Mouse (Mus musculus) frontal cortex, postnatal 36 days (tissue): Measurements from ENCODE around the gene Exosc10.

Source experiments
- DNase-seq, 2 experiments: peaks; one replicate each; pipeline ENCODE4 v3.0.0; 2022; ENCODE audit warnings: low spot score in 2 of 2

Exosc10 gene

GRCm38 (mm10) chr4:148558297-148559000 lies at the start of gene Exosc10:
Gene Exosc10 (plus strand): TSS chr4:148558429.
- DNase-seq = peak; percentile 82 to 86

- DNase-seq = no peak
These were observed 48.7 kb upstream of the Exosc10 start for GRCm38 (mm10) chr4:148509450-148510084.

GRCm38 (mm10) chr4:148510691-148511090 lies 47.5 kb upstream of the Exosc10 start:
- no peak for DNase-seq

GRCm38 (mm10) chr4:148511334-148511733 lies 46.9 kb upstream of the Exosc10 start:
- DNase-seq = no peak

GRCm38 (mm10) chr4:148513021-148513559 lies 45.1 kb upstream of the Exosc10 start:
- DNase-seq = peak in 1 of 2 experiments; percentile 43

GRCm38 (mm10) chr4:148515313-148515712 lies 42.9 kb upstream of the Exosc10 start:
- DNase-seq = no peak

GRCm38 (mm10) chr4:148517809-148518208 lies 40.4 kb upstream of the Exosc10 start:
- no peak for DNase-seq

GRCm38 (mm10) chr4:148518235-148518795 lies 39.9 kb upstream of the Exosc10 start:
- DNase-seq = peak in 1 of 2 experiments; percentile 26

- no peak for DNase-seq
These were observed 34.7 kb upstream of the Exosc10 start for GRCm38 (mm10) chr4:148523538-148523937.

- no peak for DNase-seq
These were observed 30.9 kb upstream of the Exosc10 start for GRCm38 (mm10) chr4:148527158-148527910.

- no peak for DNase-seq
These were observed 27.9 kb upstream of the Exosc10 start for GRCm38 (mm10) chr4:148530351-148530750.

- DNase-seq = no peak
These were observed 27.5 kb upstream of the Exosc10 start for GRCm38 (mm10) chr4:148530778-148531177.

- DNase-seq = no peak
These were observed 26.9 kb upstream of the Exosc10 start for GRCm38 (mm10) chr4:148531341-148531740.

- DNase-seq = no peak
These were observed 25.7 kb upstream of the Exosc10 start for GRCm38 (mm10) chr4:148532516-148532915.

- no peak for DNase-seq
These were observed 24.5 kb upstream of the Exosc10 start for GRCm38 (mm10) chr4:148533613-148534328.

GRCm38 (mm10) chr4:148535876-148536275 lies 22.4 kb upstream of the Exosc10 start:
- DNase-seq = no peak

GRCm38 (mm10) chr4:148549106-148549505 lies 9.1 kb upstream of the Exosc10 start:
- no peak for DNase-seq

- no peak for DNase-seq
These were observed 463 bp upstream of the Exosc10 start for GRCm38 (mm10) chr4:148557766-148558165.

GRCm38 (mm10) chr4:148562676-148563075 lies 4.4 kb downstream of the Exosc10 start:
- no peak for DNase-seq

- DNase-seq = no peak
These were observed 5.4 kb downstream of the Exosc10 start for GRCm38 (mm10) chr4:148563595-148563994.

- DNase-seq = no peak
These were observed 11.9 kb downstream of the Exosc10 start for GRCm38 (mm10) chr4:148570138-148570537.
